Mouse (Mus musculus) midbrain, embryonic 11.5 days (tissue): ENCODE results near the gene Mtrr. TPM values are rescaled to one million over a fixed set of nuclear protein-coding genes. Genes with fewer than 3 reads are reported as not detected.
A peak's percentile ranks its signal among the peaks of the same experiment; 100 is the strongest.
"Not testable (repeated sequence)": the region's sequence is repeated elsewhere in the genome, so short reads cannot be mapped to it uniquely, and the experiment has no call there.

Experiments used
- ATAC-seq: fragments of 200-750 bp; cut with Nextera tagmentation; 2 replicates; pipeline ENCODE4 v1.8.0; 2017; ENCODE audit warnings: moderate TSS enrichment, moderate library complexity; ENCODE audit not compliant: low FRiP score
- DNase-seq: peaks from one replicate; pipeline ENCODE4 v3.0.0; 2015; ENCODE audit warnings: low spot score; ENCODE audit errors: missing footprints
- H3K27ac ChIP-seq: fragments of 300-500 bp; sonication (generic); 2 replicates; pipeline ENCODE4 v1.5.1; 2014; ENCODE audit warnings: low read depth, low read length
- H3K27me3 ChIP-seq: fragments of 300-500 bp; sonication (generic); 2 replicates; pipeline ENCODE4 v1.6.1; 2014; ENCODE audit warnings: mild to moderate bottlenecking, low read length, moderate library complexity, mixed read lengths; ENCODE audit not compliant: control insufficient read depth, insufficient read depth
- H3K36me3 ChIP-seq: fragments of 300-500 bp; sonication (generic); 2 replicates; pipeline ENCODE4 v1.6.1; 2014; ENCODE audit warnings: mild to moderate bottlenecking, low read length, moderate library complexity, mixed read lengths; ENCODE audit not compliant: control insufficient read depth, insufficient read depth
- H3K4me1 ChIP-seq: fragments of 300-500 bp; sonication (generic); 2 replicates; pipeline ENCODE4 v1.6.1; 2014; ENCODE audit warnings: low read length; ENCODE audit not compliant: control insufficient read depth, insufficient read depth
- H3K4me2 ChIP-seq: fragments of 300-500 bp; sonication (generic); 2 replicates; pipeline ENCODE4 v1.6.1; 2014; ENCODE audit warnings: mild to moderate bottlenecking, moderate library complexity
- H3K4me3 ChIP-seq: fragments of 300-500 bp; sonication (generic); 2 replicates; pipeline ENCODE4 v1.5.1; 2014; ENCODE audit warnings: low read depth, low read length
- H3K9ac ChIP-seq: fragments of 300-500 bp; sonication (generic); 2 replicates; pipeline ENCODE4 v1.6.1; 2014; ENCODE audit warnings: low read length
- H3K9me3 ChIP-seq: fragments of 300-500 bp; sonication (generic); 2 replicates; pipeline ENCODE4 v1.6.1; 2016; ENCODE audit warnings: low read length; ENCODE audit not compliant: control insufficient read depth
- WGBS: fragments of 180-500 bp; shearing (Covaris S2); extraction: QIAGEN DNeasy Blood & Tissue Kit; methylation state at CpG from one replicate; pipeline ENCODE4 v1.1.7; 2014; 5-methylcytosine and 5-hydroxymethylcytosine counted together
- polyA plus RNA-seq: library from polyadenylated mRNA; unstranded; fragments of >200 nt; fragmentation: Nextera tagmentation; extraction: Ambion mirVana; gene quantifications from 2 replicates; pipeline ENCODE4 v1.2.1, GENCODE M21; 2014

Mtrr gene
- polyA plus RNA-seq, 1 experiment from 2014 or later: 13.8 TPM

DNA sequence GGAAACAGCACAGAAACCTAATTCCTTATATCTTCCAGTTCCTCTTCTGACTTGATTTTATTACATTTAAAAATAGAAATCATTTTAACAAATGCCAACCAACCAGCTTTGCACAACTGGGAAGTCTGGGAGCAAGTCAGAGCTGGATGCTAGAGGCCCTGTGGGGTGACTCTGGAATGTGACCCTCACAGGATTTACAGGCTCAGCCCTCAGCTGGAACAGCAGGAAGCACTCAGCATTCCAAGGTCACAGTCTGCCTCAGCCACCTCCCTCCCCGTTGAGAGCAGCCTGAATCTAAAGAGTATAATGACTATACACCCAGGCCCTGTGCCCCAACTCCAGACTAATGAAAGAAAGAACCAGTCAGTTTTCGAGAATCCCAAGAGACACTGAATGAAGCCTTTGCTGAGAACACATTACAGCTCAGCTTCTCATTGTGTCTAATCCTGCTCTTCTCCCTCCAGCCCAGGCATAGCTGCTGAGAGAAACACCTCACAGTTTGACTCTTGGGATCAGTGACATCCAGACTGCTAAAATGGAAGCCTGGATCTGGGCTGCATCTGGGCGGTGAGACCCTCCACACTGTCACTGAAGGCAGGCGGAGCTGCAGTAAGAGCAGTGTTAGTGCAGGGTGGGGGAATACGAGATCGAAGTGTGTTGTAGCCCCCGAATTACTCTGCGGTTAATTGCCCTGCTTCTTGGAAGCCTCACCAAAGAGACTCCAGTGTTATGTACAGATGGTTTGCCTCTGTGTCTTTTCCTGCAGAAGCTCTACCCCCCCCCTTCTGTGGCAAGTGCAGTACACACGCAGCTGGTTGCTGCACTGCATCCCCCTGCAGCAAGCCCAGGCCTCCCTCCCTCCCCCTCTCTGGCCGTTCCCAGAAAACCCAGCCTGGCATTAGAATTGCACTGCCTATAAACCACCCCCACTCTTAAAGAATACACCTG is 8.7 kb downstream of the Mtrr start:
- no peak overlapping the region for H3K4me3 ChIP-seq
- 68% methylated on average over 10 of the region's 10 CpGs for WGBS
- H3K27me3 ChIP-seq: no peaks in the 10 kb centered on the region
- H3K4me2 ChIP-seq: no peak overlapping the region
- no peaks in the 10 kb centered on the region for H3K4me1 ChIP-seq
- no peaks in the 10 kb centered on the region for H3K9me3 ChIP-seq
- no peak overlapping the region for H3K9ac ChIP-seq
- peaks cover 21% of the 10 kb centered on the region for H3K36me3 ChIP-seq
- no peak overlapping the region for H3K27ac ChIP-seq
- ATAC-seq (peak; percentile 45; the same call in 1 of the 2 replicates), DNase-seq (peak; percentile 83)

DNA sequence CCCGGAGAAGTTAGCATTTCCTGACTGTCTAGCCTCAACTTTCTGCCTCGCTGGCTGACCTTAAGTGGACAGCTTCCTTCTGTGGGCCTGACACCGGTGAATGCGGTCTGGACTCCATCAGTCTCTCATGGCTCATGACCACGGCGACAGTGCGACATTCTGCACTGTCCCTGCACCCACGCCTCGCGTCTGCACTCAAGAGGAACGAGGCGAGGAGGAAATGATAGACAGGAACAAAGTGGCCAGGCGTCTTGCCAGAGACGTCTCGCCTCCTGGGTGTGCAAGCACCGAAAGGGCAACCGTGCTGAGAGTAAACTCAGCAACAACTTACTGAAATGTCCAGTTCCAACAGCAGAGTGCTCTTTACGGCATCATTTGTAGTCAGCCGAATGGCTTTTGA is 9.7 kb downstream of the Mtrr start:
- WGBS: 93% methylated on average over 19 of the region's 19 CpGs
- H3K4me3 ChIP-seq: no peak overlapping the region
- H3K36me3 ChIP-seq: peaks cover 16% of the 10 kb centered on the region
- DNase-seq: no peak
- H3K4me1 ChIP-seq: no peaks in the 10 kb centered on the region
- no peak overlapping the region for H3K27ac ChIP-seq
- no peak overlapping the region for H3K4me2 ChIP-seq
- H3K9me3 ChIP-seq: no peaks in the 10 kb centered on the region
- ATAC-seq: no peak
- H3K9ac ChIP-seq: no peak overlapping the region
- no peaks in the 10 kb centered on the region for H3K27me3 ChIP-seq

DNA sequence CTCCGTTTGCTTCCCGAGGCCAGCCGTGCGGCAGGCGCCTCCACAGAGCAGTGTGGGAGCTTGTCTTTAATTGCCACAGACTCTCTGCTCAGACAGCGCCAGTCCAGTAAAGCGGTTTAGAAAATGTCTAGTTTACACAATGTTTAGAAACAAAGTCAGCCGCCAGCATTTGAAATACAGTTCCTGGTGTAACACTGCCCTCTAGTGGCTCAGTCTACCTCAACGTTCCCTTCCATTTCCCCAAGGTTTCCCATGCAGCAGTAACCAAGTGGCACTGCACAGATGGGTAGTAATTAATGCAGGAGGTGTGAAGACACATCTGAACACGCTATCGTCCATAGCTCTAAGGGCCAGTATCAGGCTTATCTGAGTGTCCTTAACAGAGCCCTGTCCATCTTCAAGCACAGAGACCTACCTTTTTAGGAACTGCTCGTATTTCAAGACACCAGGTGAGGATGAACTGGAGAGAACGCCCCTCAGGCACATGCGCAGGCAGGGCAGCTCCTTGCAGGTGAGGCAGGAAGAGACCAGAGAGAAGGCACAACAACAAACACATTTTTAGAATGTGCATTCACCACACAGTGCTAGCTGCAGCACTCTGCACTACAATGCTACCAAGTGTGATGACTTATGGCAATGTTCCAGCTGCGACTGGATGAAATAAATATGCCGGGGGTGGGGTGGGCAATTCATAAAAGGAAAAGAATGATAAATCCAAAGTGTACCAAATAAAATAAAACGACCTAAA is 12.2 kb downstream of the Mtrr start:
- H3K4me3 ChIP-seq: no peak overlapping the region
- H3K9ac ChIP-seq: no peak overlapping the region
- H3K36me3 ChIP-seq: peaks cover 9% of the 10 kb centered on the region; the same call in 1 of the 2 replicates
- DNase-seq (peak; percentile 85), ATAC-seq (peak; percentile 72)
- no peak overlapping the region for H3K27ac ChIP-seq
- H3K4me2 ChIP-seq: no peak overlapping the region
- WGBS: 78% methylated on average over 17 of the region's 17 CpGs
- H3K4me1 ChIP-seq: no peaks in the 10 kb centered on the region
- no peaks in the 10 kb centered on the region for H3K27me3 ChIP-seq
- H3K9me3 ChIP-seq: no peaks in the 10 kb centered on the region

DNA sequence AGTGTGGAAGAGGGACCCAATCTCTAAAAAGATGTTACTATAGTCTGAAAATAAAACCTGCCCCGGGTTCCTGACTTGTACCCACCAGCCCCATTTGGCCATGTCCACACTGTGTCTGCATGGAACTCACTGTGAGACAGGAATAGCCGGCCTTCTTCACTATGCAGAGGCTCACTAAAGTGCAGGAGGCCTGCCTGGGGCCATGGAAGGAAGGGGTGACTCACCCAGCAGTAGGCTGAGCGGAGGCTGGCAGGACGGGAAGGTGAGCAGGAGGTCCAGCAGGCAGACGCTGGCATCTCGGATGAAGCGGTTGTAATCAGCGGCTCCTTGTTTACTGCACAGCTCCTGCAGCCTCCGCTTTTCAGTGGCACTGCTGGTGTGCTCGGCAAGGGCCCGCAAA is 13.4 kb downstream of the Mtrr start:
- Histone ChIP-seq H3K4me1 (no peaks in the 10 kb centered on the region), H3K4me3 (no peak overlapping the region), H3K27ac (no peak overlapping the region), H3K27me3 (no peaks in the 10 kb centered on the region), H3K4me2 (no peak overlapping the region), H3K9ac (no peak overlapping the region), H3K36me3 (peaks cover 15% of the 10 kb centered on the region; the same call in 1 of the 2 replicates), H3K9me3 (no peaks in the 10 kb centered on the region)
- ATAC-seq (no peak), DNase-seq (no peak)
- 92% methylated on average over 11 of the region's 11 CpGs for WGBS

DNA sequence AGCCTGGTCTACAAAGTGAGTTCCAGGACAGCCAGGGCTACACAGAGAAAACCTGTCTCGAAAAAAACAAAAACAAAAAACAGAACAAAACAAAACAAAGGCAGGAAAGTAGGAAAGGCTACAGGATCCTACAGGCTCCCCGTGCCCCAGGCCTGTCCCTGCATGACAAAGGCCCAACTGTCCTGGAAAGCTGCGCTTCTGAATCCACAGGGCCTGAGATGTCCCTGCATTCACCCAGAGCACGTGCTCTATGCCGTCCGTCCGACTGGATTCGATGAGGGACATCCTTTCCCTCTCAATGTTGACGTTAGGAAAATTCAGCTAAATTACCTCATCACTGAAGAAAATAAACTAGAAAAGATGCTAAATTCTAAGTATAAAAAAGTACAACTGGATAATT is 13.8 kb downstream of the Mtrr start:
- ATAC-seq (no peak), DNase-seq (no peak)
- Histone ChIP-seq H3K27ac (no peak overlapping the region), H3K4me1 (no peaks in the 10 kb centered on the region), H3K9ac (no peak overlapping the region), H3K4me2 (no peak overlapping the region), H3K9me3 (no peaks in the 10 kb centered on the region), H3K4me3 (no peak overlapping the region), H3K27me3 (no peaks in the 10 kb centered on the region), H3K36me3 (peaks cover 17% of the 10 kb centered on the region; the same call in 1 of the 2 replicates)
- 94% methylated on average over 9 of the region's 9 CpGs for WGBS

DNA sequence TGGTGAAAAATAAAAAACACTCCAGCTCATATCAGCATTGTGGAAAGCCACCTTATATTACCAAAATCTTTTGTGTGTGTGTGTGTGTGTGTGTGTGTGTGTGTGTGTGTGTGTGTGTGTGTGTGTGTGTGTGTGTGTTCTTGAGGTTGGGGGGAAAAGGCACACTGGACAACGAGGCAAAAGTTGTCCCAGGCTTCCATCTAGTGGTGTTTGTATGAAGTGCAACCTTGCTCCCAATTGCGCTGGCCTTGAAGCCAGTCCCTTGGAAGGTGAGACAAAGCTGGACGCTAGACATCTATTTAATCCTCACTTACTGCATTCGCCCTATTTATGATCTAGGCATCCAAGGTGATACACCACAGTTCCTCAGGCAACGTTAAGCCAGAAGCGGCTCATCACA is 28.6 kb downstream of the Mtrr start:
- not testable (repeated sequence) for DNase-seq, H3K36me3 ChIP-seq, H3K4me3 ChIP-seq, H3K27ac ChIP-seq, H3K27me3 ChIP-seq, H3K9me3 ChIP-seq, ATAC-seq, H3K9ac ChIP-seq, H3K4me2 ChIP-seq, H3K4me1 ChIP-seq
- 51% methylated on average over 4 of the region's 6 CpGs for WGBS

Other genes starting within 250 kb of the Mtrr start
- gene Fastkd3, start 85 bp upstream of the Mtrr start, polyA plus RNA-seq: 45.0 and 46.8 TPM in 2 replicates
- gene 1700001L19Rik, start 15.3 kb upstream of the Mtrr start, polyA plus RNA-seq: 0.40 and 1.3 TPM in 2 replicates